Mouse (Mus musculus): ENCODE data around the gene Cops7a. TPM values are rescaled to one million over a fixed set of nuclear protein-coding genes. Genes with fewer than 3 reads are reported as not detected.

The Cops7a gene
- 176 and 323 TPM in 2 replicates for polyA plus RNA-seq (2012; rRNA removed; ENCODE audit: low replicate concordance)

GRCm38 (mm10) chr6:124965088-124965719 is at the start of gene Cops7a:
Gene Cops7a (minus strand): TSS chr6:124965538.

DNA sequence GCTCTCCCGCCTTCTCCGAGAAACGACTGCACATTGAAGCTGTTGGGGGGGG is 43.6 kb upstream of the Cops7a start, which contains the start of gene Zfp384:
TSS of gene Zfp384 (plus strand) at position 17 of the 52 bp plus-strand sequence.

DNA sequence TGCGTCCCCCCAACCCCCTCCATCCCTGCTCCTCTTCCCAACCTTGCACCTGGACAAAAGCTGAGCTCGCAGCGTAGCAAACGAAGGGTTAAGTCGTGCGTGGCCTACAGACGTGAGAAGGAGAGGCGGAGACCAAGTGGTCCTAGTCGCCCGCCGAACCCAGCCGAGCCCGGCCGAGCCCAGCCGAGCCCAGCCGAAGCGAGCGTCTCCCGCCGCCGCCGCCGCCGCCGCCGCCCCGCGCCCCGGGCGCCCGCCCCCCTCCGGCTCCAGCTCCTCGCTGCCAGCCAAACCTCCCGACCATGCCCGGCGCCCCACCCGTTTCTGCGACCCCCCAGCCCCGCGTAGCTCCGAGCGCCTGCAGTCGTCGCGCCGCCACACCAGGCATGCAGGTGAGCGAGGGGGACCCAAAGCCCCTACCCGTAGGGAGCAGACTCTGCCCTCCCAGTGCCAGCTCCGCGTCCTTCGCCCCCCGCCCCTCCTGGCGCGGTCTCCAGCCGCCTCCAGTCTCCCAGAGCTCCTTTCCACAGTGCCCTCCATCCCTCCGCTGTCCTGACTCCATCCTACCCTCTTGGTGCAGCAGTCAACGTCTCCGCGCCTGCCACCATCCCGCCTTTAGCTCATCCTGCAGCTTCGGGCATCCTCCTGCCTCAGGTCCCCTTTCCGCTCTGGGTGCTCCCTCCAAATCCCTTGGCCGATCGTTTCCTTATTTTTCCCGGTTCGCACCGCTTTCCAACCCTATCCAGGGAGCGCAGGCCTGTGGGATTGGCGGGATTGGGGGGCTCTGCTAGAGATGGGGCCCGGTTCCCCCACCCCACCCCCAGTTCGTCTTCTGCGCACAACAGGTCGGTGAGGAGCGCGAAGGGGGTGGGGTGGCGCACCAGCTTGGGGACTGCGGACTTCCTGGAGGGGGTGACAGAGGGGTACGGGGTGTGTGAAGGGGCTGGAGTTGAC is 31.5 kb upstream of the Cops7a start, which contains the start of gene Pianp:
TSS of gene Pianp (plus strand) at position 144 of the 951 bp plus-strand sequence.

GRCm38 (mm10) chr6:124930754-124931524 is 34.4 kb downstream of the Cops7a start, which contains the start of gene Mlf2:
Gene Mlf2 (plus strand): TSS chr6:124931386.

GRCm38 (mm10) chr6:124919695-124920317 is 45.5 kb downstream of the Cops7a start, which contains the start of gene Ptms:
Gene Ptms (minus strand): TSS chr6:124920103.

DNA sequence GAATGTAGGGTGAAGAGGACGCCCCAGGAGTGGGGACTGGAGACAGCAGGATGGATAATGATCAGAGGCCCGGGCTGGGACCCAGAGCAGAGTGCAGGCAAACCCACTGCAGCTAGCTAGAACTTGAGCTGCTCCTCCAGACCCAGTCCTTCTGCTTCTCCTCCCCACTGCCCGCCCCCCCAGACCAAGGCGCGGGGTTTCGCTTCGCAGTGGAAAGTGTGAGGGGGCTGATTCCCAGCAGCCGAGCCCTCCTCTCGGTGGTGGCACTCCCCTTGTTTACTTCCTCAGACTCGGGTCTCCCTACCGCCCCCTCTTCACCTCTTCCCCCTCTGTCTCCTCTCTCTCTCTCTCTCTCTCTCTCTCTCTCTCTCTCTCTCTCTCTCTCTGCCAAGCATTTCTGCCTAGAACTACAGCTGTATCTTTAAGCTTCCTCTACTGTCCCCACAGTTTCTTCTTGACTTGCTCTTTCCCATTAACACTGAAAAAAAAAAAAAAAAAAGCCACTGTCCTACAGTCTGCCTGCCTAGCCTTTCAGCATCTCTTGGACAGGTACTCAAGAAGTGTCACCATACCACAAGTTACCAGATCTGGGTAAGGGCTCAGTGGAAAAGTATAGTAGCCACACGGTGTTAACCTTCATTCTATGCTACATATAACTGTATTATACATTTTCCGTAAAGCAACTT is 53.7 kb downstream of the Cops7a start, which contains the start of gene Lag3:
TSS of gene Lag3 (minus strand) at position 173 of the 686 bp plus-strand sequence.

Other genes starting within 250 kb of the Cops7a start
- gene Ptpn6, start 226.8 kb downstream of the Cops7a start, polyA plus RNA-seq (2012; rRNA removed; ENCODE audit: low replicate concordance): 82.7 and 124 TPM in 2 replicates
- gene Grcc10, start 224.2 kb downstream of the Cops7a start, polyA plus RNA-seq (2012; rRNA removed; ENCODE audit: low replicate concordance): 242 and 257 TPM in 2 replicates
- not detected in 2 replicates for gene Gm45234, start 209.5 kb downstream of the Cops7a start, polyA plus RNA-seq (2012; rRNA removed; ENCODE audit: low replicate concordance)
- gene Atn1, start 209.0 kb downstream of the Cops7a start, polyA plus RNA-seq (2012; rRNA removed; ENCODE audit: low replicate concordance): 25.6 and 59.6 TPM in 2 replicates
- 11.8 and 17.7 TPM in 2 replicates for gene Eno2, start 195.9 kb downstream of the Cops7a start, polyA plus RNA-seq (2012; rRNA removed; ENCODE audit: low replicate concordance)
- 0.76 and 1.5 TPM in 2 replicates for gene Lrrc23, start 185.8 kb downstream of the Cops7a start, polyA plus RNA-seq (2012; rRNA removed; ENCODE audit: low replicate concordance)
- 16.4 and 26.4 TPM in 2 replicates for gene Spsb2, start 156.9 kb downstream of the Cops7a start, polyA plus RNA-seq (2012; rRNA removed; ENCODE audit: low replicate concordance)
- 313 and 1,090 TPM in 2 replicates for gene Tpi1, start 151.2 kb downstream of the Cops7a start, polyA plus RNA-seq (2012; rRNA removed; ENCODE audit: low replicate concordance)
- gene Usp5, start 136.1 kb downstream of the Cops7a start, polyA plus RNA-seq (2012; rRNA removed; ENCODE audit: low replicate concordance): 84.8 and 98.1 TPM in 2 replicates
- gene Cdca3, start 136.0 kb downstream of the Cops7a start, polyA plus RNA-seq (2012; rRNA removed; ENCODE audit: low replicate concordance): 7.1 and 9.3 TPM in 2 replicates
- gene Gnb3, start 125.3 kb downstream of the Cops7a start, polyA plus RNA-seq (2012; rRNA removed; ENCODE audit: low replicate concordance): 0.55 TPM in 1 of 2 replicates, not detected in the other
- gene P3h3, start 107.8 kb downstream of the Cops7a start, polyA plus RNA-seq (2012; rRNA removed; ENCODE audit: low replicate concordance): 29.1 and 38.5 TPM in 2 replicates
- 1.3 and 2.7 TPM in 2 replicates for gene Gpr162, start 101.6 kb downstream of the Cops7a start, polyA plus RNA-seq (2012; rRNA removed; ENCODE audit: low replicate concordance)
- gene Cd4, start 77.3 kb downstream of the Cops7a start, polyA plus RNA-seq (2012; rRNA removed; ENCODE audit: low replicate concordance): 25.7 and 33.5 TPM in 2 replicates
- 9.6 and 17.2 TPM in 2 replicates for gene Lag3, start 53.8 kb downstream of the Cops7a start, polyA plus RNA-seq (2012; rRNA removed; ENCODE audit: low replicate concordance)
- 1,592 and 1,640 TPM in 2 replicates for gene Ptms, start 45.4 kb downstream of the Cops7a start, polyA plus RNA-seq (2012; rRNA removed; ENCODE audit: low replicate concordance)
- 328 and 380 TPM in 2 replicates for gene Mlf2, start 34.2 kb downstream of the Cops7a start, polyA plus RNA-seq (2012; rRNA removed; ENCODE audit: low replicate concordance)
- 5.0 and 7.7 TPM in 2 replicates for gene Pianp, start 31.2 kb upstream of the Cops7a start, polyA plus RNA-seq (2012; rRNA removed; ENCODE audit: low replicate concordance)
- gene Zfp384, start 43.6 kb upstream of the Cops7a start, polyA plus RNA-seq (2012; rRNA removed; ENCODE audit: low replicate concordance): 61.5 and 67.0 TPM in 2 replicates
- gene Ing4, start 74.2 kb upstream of the Cops7a start, polyA plus RNA-seq (2012; rRNA removed; ENCODE audit: low replicate concordance): 37.4 and 67.5 TPM in 2 replicates
- 29.9 and 38.8 TPM in 2 replicates for gene Acrbp, start 84.2 kb upstream of the Cops7a start, polyA plus RNA-seq (2012; rRNA removed; ENCODE audit: low replicate concordance)
- 26.4 and 31.1 TPM in 2 replicates for gene Lpar5, start 102.4 kb upstream of the Cops7a start, polyA plus RNA-seq (2012; rRNA removed; ENCODE audit: low replicate concordance)
- 30.4 and 134 TPM in 2 replicates for gene Chd4, start 130.4 kb upstream of the Cops7a start, polyA plus RNA-seq (2012; rRNA removed; ENCODE audit: low replicate concordance)
- 15.3 and 15.5 TPM in 2 replicates for gene Nop2, start 166.4 kb upstream of the Cops7a start, polyA plus RNA-seq (2012; rRNA removed; ENCODE audit: low replicate concordance)
- gene Iffo1, start 179.7 kb upstream of the Cops7a start, polyA plus RNA-seq (2012; rRNA removed; ENCODE audit: low replicate concordance): 32.1 and 52.1 TPM in 2 replicates
- gene Gapdh, start 200.9 kb upstream of the Cops7a start, polyA plus RNA-seq (2012; rRNA removed; ENCODE audit: low replicate concordance): 3,410 and 6,480 TPM in 2 replicates
- gene Ncapd2, start 226.2 kb upstream of the Cops7a start, polyA plus RNA-seq (2012; rRNA removed; ENCODE audit: low replicate concordance): 39.1 and 40.1 TPM in 2 replicates
- 46.4 and 62.9 TPM in 2 replicates for gene Mrpl51, start 226.3 kb upstream of the Cops7a start, polyA plus RNA-seq (2012; rRNA removed; ENCODE audit: low replicate concordance)